Mouse (Mus musculus): ENCODE measurements around the gene Wrap73. TPM values are rescaled to one million over a fixed set of nuclear protein-coding genes. Genes with fewer than 3 reads are reported as not detected.

Gene Wrap73
- total RNA-seq, 2 experiments from 2014 or later, result 11.6 to 13.3 TPM

GRCm38 (mm10) chr4:154140213-154141008 is 1.8 kb upstream of the Wrap73 start:
- DNase-seq, result no peak

GRCm38 (mm10) chr4:154141009-154141867 is 934 bp upstream of the Wrap73 start:
- DNase-seq, result no peak

- no peak for DNase-seq
These were observed 2.5 kb downstream of the Wrap73 start for GRCm38 (mm10) chr4:154144712-154145111.

- no peak for DNase-seq
These were observed 4.2 kb downstream of the Wrap73 start for GRCm38 (mm10) chr4:154146342-154146741.

GRCm38 (mm10) chr4:154154104-154154503 is 11.9 kb downstream of the Wrap73 start:
- no peak for DNase-seq

GRCm38 (mm10) chr4:154156050-154156449 is 13.9 kb downstream of the Wrap73 start:
- no peak for DNase-seq

- no peak for DNase-seq
These were observed 15.9 kb downstream of the Wrap73 start for GRCm38 (mm10) chr4:154157970-154158662.

- peak; percentile 92 for DNase-seq
These were observed 16.8 kb downstream of the Wrap73 start for GRCm38 (mm10) chr4:154159002-154159401.

- no peak for DNase-seq
These were observed 17.9 kb downstream of the Wrap73 start for GRCm38 (mm10) chr4:154159961-154160537.

- peak; percentile 99 for DNase-seq
These were observed 18.6 kb downstream of the Wrap73 start, which contains the start of gene Tprgl for GRCm38 (mm10) chr4:154160538-154161390. Gene Tprgl (minus strand): TSS chr4:154160666.

GRCm38 (mm10) chr4:154163296-154163695 is 21.1 kb downstream of the Wrap73 start:
- DNase-seq, result peak; percentile 89

GRCm38 (mm10) chr4:154167053-154167452 is 24.9 kb downstream of the Wrap73 start:
- DNase-seq, result peak; percentile 87

- DNase-seq, result no peak
These were observed 27.8 kb downstream of the Wrap73 start for GRCm38 (mm10) chr4:154170021-154170420.

GRCm38 (mm10) chr4:154170506-154171150 is 28.5 kb downstream of the Wrap73 start, which contains the start of gene Megf6:
Gene Megf6 (plus strand): TSS chr4:154170730.
- peak; percentile 76 for DNase-seq

- peak; percentile 41 for DNase-seq
These were observed 29.2 kb downstream of the Wrap73 start for GRCm38 (mm10) chr4:154171151-154171930.

GRCm38 (mm10) chr4:154171931-154172604 is 29.9 kb downstream of the Wrap73 start:
- no peak for DNase-seq

- DNase-seq, result peak; percentile 70
These were observed 35.1 kb downstream of the Wrap73 start for GRCm38 (mm10) chr4:154177257-154177656.

GRCm38 (mm10) chr4:154181001-154181400 is 38.8 kb downstream of the Wrap73 start:
- no peak for DNase-seq

- peak; percentile 61 for DNase-seq
These were observed 41.4 kb downstream of the Wrap73 start for GRCm38 (mm10) chr4:154183566-154183965.
